Mouse (Mus musculus): ENCODE measurements around the gene Olfr136.

Olfr136 gene

GRCm38 (mm10) chr17:38329531-38329930 lies at the start of gene Olfr136:
Olfr136 (plus strand) TSS chr17:38329831.
- no peak for DNase-seq (ENCODE audit: low read depth, low spot score)

- no peak for DNase-seq (ENCODE audit: low read depth, low spot score)
Measured at GRCm38 (mm10) chr17:38307470-38307869, 22.2 kb upstream of the Olfr136 start, which contains the start of gene Olfr137. Olfr137 (minus strand) TSS chr17:38307570.
